Mouse (Mus musculus) induced T-regulatory cell, adult 2 months (primary cell): ENCODE data around the gene Zfp385a.
A peak's percentile ranks its signal among the peaks of the same experiment; 100 is the strongest.

ENCODE experiments used
- DNase-seq: peaks from one replicate; pipeline ENCODE4 v3.0.0-alpha.2; 2012; ENCODE audit warnings: low read depth

Gene Zfp385a

GRCm38 (mm10) chr15:103339961-103340337, at the start of gene Zfp385a:
TSS of gene Zfp385a (minus strand) at chr15:103340093.
- peak; percentile 80 for DNase-seq

- peak; percentile 15 for DNase-seq
Measured at GRCm38 (mm10) chr15:103388556-103389145, 48.8 kb upstream of the Zfp385a start.

GRCm38 (mm10) chr15:103383771-103384488, 44.0 kb upstream of the Zfp385a start:
- no peak for DNase-seq

GRCm38 (mm10) chr15:103382795-103383406, 43.0 kb upstream of the Zfp385a start:
- no peak for DNase-seq

GRCm38 (mm10) chr15:103382075-103382474, 42.2 kb upstream of the Zfp385a start:
- no peak for DNase-seq

- DNase-seq, result no peak
Measured at GRCm38 (mm10) chr15:103378665-103379356, 38.9 kb upstream of the Zfp385a start.

GRCm38 (mm10) chr15:103377752-103378664, 38.1 kb upstream of the Zfp385a start:
- DNase-seq, result no peak

- no peak for DNase-seq
Measured at GRCm38 (mm10) chr15:103376837-103377269, 37.0 kb upstream of the Zfp385a start.

GRCm38 (mm10) chr15:103375112-103375800, 35.4 kb upstream of the Zfp385a start:
- no peak for DNase-seq

- DNase-seq, result no peak
Measured at GRCm38 (mm10) chr15:103372461-103372860, 32.6 kb upstream of the Zfp385a start.

- DNase-seq, result no peak
Measured at GRCm38 (mm10) chr15:103371741-103372140, 31.8 kb upstream of the Zfp385a start.

GRCm38 (mm10) chr15:103371208-103371607, 31.3 kb upstream of the Zfp385a start:
- DNase-seq, result no peak

GRCm38 (mm10) chr15:103370462-103370861, 30.6 kb upstream of the Zfp385a start:
- no peak for DNase-seq

- no peak for DNase-seq
Measured at GRCm38 (mm10) chr15:103369123-103369522, 29.2 kb upstream of the Zfp385a start.

GRCm38 (mm10) chr15:103368179-103368940, 28.5 kb upstream of the Zfp385a start:
- DNase-seq, result no peak

GRCm38 (mm10) chr15:103366376-103367149, 26.7 kb upstream of the Zfp385a start, which contains the start of gene Itga5:
TSS of gene Itga5 (minus strand) at chr15:103366763.
- DNase-seq, result peak; percentile 35

- DNase-seq, result peak; percentile 38
Measured at GRCm38 (mm10) chr15:103365471-103366375, 25.8 kb upstream of the Zfp385a start.

- DNase-seq, result no peak
Measured at GRCm38 (mm10) chr15:103364761-103365160, 24.9 kb upstream of the Zfp385a start.
